Mouse (Mus musculus): Measurements from ENCODE around the gene Gm20425.

- TF ChIP-seq POLR2A (IDR thresholded peaks at IDR 0.05; ENCODE audit: low read depth, low read length) (no peak), TCF12 (IDR thresholded peaks at IDR 0.05; ENCODE audit: low read depth, low read length) (no peak), SIN3A (IDR thresholded peaks at IDR 0.05; ENCODE audit: low read length) (no peak), CTCF (conservative IDR thresholded peaks at IDR 0.05 in 1 of 2, IDR thresholded peaks at IDR 0.05 in 1 of 2; ENCODE audit: low read depth in 2 of 2, low read length in 2 of 2) (no peak), KAT2A (IDR thresholded peaks at IDR 0.05; ENCODE audit: insufficient replicate concordance, low read length) (no peak)
Observed at GRCm38 (mm10) chr9:103227760-103228159, 2.3 kb downstream of the Gm20425 start.
